Comparison of ENCODE assay signal across 31 mouse cellular contexts in the genomic region with DNA sequence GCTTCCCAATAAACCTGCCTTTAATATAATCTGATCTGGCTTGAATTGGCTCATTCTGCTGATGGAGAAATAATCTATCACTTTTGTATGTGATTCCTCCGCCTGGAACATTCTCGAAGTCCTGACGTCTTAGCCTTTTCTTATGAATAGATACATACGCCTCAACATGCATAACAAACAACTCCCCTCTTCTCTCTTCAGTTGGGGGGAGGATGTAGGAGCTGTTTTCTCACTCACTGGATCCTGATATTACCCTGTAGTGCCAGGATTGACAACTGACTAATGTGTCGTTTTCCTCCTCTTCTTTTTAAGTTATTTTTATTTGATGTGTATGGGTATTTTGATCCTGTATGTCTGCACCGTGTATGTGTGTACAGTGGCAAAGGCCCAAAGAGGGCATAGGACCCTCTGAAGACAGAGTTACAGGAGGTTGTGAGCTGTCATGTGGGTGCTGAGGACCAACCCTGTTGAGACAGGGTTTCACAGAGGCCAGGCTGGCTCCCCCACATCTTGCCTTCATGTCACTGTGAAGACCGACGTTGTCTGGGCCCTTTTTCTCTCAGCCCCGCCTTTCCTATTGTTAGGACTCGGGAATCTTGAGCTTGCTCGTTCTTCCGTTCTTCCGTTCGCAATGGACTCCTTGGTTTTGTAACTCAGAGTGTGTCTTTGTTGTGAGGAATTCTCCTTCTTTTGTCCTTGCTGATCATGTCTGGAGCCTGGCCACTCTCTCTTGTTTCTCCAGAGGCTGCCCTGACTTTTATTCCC. TPM values are rescaled to one million over a fixed set of nuclear protein-coding genes. Genes with fewer than 3 reads are reported as not detected.
DNase-seq lines count a peak whose midpoint lies in the region; ATAC-seq and TF ChIP-seq lines count a peak whose summit lies in the region.
"Had no signal": no experiment of that assay in that cellular context is flagged by ENCODE, and none has a peak within 500 bp of the region (broad histone marks: within the 10 kb centered on the region; RNA-seq: fewer than 3 reads in every experiment).

No protein-coding gene starts in this region.

- dilution Hi-C loops in CH12.LX (cut with MboI; ENCODE audit: extremely low pct_ligation_motif_present, extremely low pct_unique_long_range_greater_than_20kb, low sequenced_read_pairs) = no loop called here

- 38% methylated on average over 14 of the region's 14 CpGs for WGBS in hindbrain, embryonic 11.5 days
- WGBS in hindbrain, embryonic 13.5 days = 36% methylated on average over 14 of the region's 14 CpGs
- WGBS in liver, embryonic 12.5 days (ENCODE audit: insufficient replicate concordance) = 63% methylated on average over 14 of the region's 14 CpGs

- TF ChIP-seq RAD21 in CH12.LX (IDR thresholded peaks at IDR 0.05; ENCODE audit: low read depth, low read length) = no peak

- ATAC-seq in hindbrain, embryonic 11.5 days (ENCODE audit: low FRiP score) = no peak
- no peak for ATAC-seq in hindbrain, embryonic 13.5 days (ENCODE audit: low FRiP score)
- no peak for ATAC-seq in liver, embryonic 12.5 days
- ATAC-seq: forebrain, postnatal 0 days; intestine, postnatal 0 days had no signal

- TF ChIP-seq EP300 in CH12.LX (IDR thresholded peaks at IDR 0.05; ENCODE audit: low read length) = no peak

- no peak overlapping the region for H3K4me2 ChIP-seq in hindbrain, embryonic 11.5 days (replicated peaks; ENCODE audit: low read depth, low read length)
- no peak overlapping the region for H3K4me2 ChIP-seq in hindbrain, embryonic 13.5 days
- peak overlapping the region; percentile 79 for H3K4me2 ChIP-seq in CH12.LX (ENCODE audit: insufficient read depth, low read depth, poor library complexity, severe bottlenecking)
- H3K4me2 ChIP-seq in liver, embryonic 12.5 days = no peak overlapping the region
- H3K4me2 ChIP-seq: embryonic facial prominence, embryonic 13.5 days; heart, embryonic 13.5 days; hindbrain, embryonic 12.5 days; limb, embryonic 15.5 days; lung, embryonic 14.5 days; neural tube, embryonic 15.5 days had no signal

- DNase-seq in hindbrain, embryonic 11.5 days (ENCODE audit: low spot score) = peak; percentile 41
- DNase-seq in CH12.LX (ENCODE audit: extremely low read depth) = no peak
- DNase-seq in ZHBTc4 (ENCODE audit: low read depth, low spot score) = peak; percentile 93
- no peak for DNase-seq in adrenal gland, adult 8-10 months
- DNase-seq: adrenal gland, postnatal 25 days; cerebellum, adult 11-12 months; cerebellum, postnatal 10 days; forebrain, postnatal 0 days; heart, postnatal 14 days; kidney, adult 9 months; kidney, postnatal 14 days; lung, postnatal 14 days; retina, postnatal 1 day; right cerebral cortex, postnatal 25 days; thymus, adult 18-20 months; thymus, postnatal 25 days had no signal

- H3K9ac ChIP-seq in hindbrain, embryonic 11.5 days (ENCODE audit: low read depth, low read length) = no peak overlapping the region
- H3K9ac ChIP-seq in hindbrain, embryonic 13.5 days = no peak overlapping the region
- no peak overlapping the region for H3K9ac ChIP-seq in CH12.LX (ENCODE audit: insufficient read depth, low read depth)
- H3K9ac ChIP-seq in liver, embryonic 12.5 days = no peak overlapping the region
- H3K9ac ChIP-seq: embryonic facial prominence, embryonic 13.5 days; forebrain, postnatal 0 days; heart, embryonic 13.5 days; hindbrain, embryonic 12.5 days; limb, embryonic 15.5 days; liver, embryonic 14.5 days; lung, embryonic 14.5 days; neural tube, embryonic 15.5 days had no signal

- no peaks in the 10 kb centered on the region for H3K79me2 ChIP-seq in CH12.LX (replicated peaks; ENCODE audit: control insufficient read depth, extremely low read depth, insufficient read depth, poor library complexity, severe bottlenecking)

- in situ Hi-C loops in CH12.LX (cut with MboI; ENCODE audit: low pct_ligation_motif_present, low pct_unique_long_range_greater_than_20kb, low sequenced_read_pairs) = loop anchor here (5.0 kb wide), 1 partner anchor 39 kb away; no protein-coding TSS in a partner anchor

- no peak overlapping the region for H3K27ac ChIP-seq in hindbrain, embryonic 11.5 days (ENCODE audit: low read depth, low read length)
- no peak overlapping the region for H3K27ac ChIP-seq in hindbrain, embryonic 13.5 days
- no peak overlapping the region for H3K27ac ChIP-seq in CH12.LX (ENCODE audit: insufficient read depth, low read depth)
- no peak overlapping the region for H3K27ac ChIP-seq in liver, embryonic 12.5 days
- H3K27ac ChIP-seq: embryonic facial prominence, embryonic 13.5 days; heart, embryonic 13.5 days; hindbrain, embryonic 12.5 days; limb, embryonic 10.5 days; limb, embryonic 15.5 days; liver, embryonic 14.5 days; neural tube, embryonic 15.5 days; stomach, postnatal 0 days had no signal

- H3K27me3 ChIP-seq in hindbrain, embryonic 11.5 days (ENCODE audit: control insufficient read depth, insufficient read depth, low read length) = no peaks in the 10 kb centered on the region
- 0 out of 2 replicates have a peak, but pooled peaks cover 7% of the 10 kb centered on the region for H3K27me3 ChIP-seq in hindbrain, embryonic 13.5 days
- H3K27me3 ChIP-seq in CH12.LX (replicated peaks) = peaks cover 7% of the 10 kb centered on the region
- no peaks in the 10 kb centered on the region for H3K27me3 ChIP-seq in E14TG2a.4 (ENCODE audit: insufficient read depth, low read length)
- H3K27me3 ChIP-seq in liver, embryonic 12.5 days (replicated peaks) = peaks cover 9% of the 10 kb centered on the region; the same call in 1 of the 2 replicates
- H3K27me3 ChIP-seq: embryonic facial prominence, embryonic 13.5 days; heart, embryonic 13.5 days; hindbrain, embryonic 12.5 days; limb, embryonic 15.5 days; neural tube, embryonic 15.5 days had no signal

- no peak for TF ChIP-seq POLR2A in CH12.LX (IDR thresholded peaks at IDR 0.05; ENCODE audit: low read depth, low read length)

- no peaks in the 10 kb centered on the region for H3K4me1 ChIP-seq in hindbrain, embryonic 11.5 days (replicated peaks; ENCODE audit: control insufficient read depth, insufficient read depth, low read length)
- H3K4me1 ChIP-seq in hindbrain, embryonic 13.5 days (replicated peaks) = peaks cover 9% of the 10 kb centered on the region; the same call in 1 of the 2 replicates
- H3K4me1 ChIP-seq in CH12.LX (ENCODE audit: control insufficient read depth in 1 of 2, insufficient read depth in 2 of 2) (peaks cover 24 to 47% of the 10 kb centered on the region in 2 experiments), E14TG2a.4 (replicated peaks; ENCODE audit: low read depth, low read length) (peaks cover 86% of the 10 kb centered on the region)
- H3K4me1 ChIP-seq in liver, embryonic 12.5 days = no peaks in the 10 kb centered on the region
- H3K4me1 ChIP-seq: embryonic facial prominence, embryonic 13.5 days; heart, embryonic 13.5 days; neural tube, embryonic 15.5 days had no signal

- no peak overlapping the region for H3K4me3 ChIP-seq in hindbrain, embryonic 11.5 days (ENCODE audit: low read depth, low read length)
- no peak overlapping the region for H3K4me3 ChIP-seq in hindbrain, embryonic 13.5 days
- H3K4me3 ChIP-seq in CH12.LX (replicated peaks in 1 of 3; ENCODE audit: low read depth in 2 of 3, low read length in 2 of 3, poor library complexity in 1 of 3) = no peak overlapping the region
- H3K4me3 ChIP-seq in E14TG2a.4 (replicated peaks; ENCODE audit: low read length) = peak overlapping the region; percentile 27
- H3K4me3 ChIP-seq in liver, embryonic 12.5 days = no peak overlapping the region
- H3K4me3 ChIP-seq: embryonic facial prominence, embryonic 13.5 days; heart, embryonic 13.5 days; hindbrain, embryonic 12.5 days; limb, embryonic 10.5 days; limb, embryonic 15.5 days; neural tube, embryonic 15.5 days had no signal

- no peaks in the 10 kb centered on the region for H3K9me3 ChIP-seq in hindbrain, embryonic 11.5 days (ENCODE audit: control insufficient read depth, low read length)
- no peaks in the 10 kb centered on the region for H3K9me3 ChIP-seq in hindbrain, embryonic 13.5 days
- no peaks in the 10 kb centered on the region for H3K9me3 ChIP-seq in CH12.LX (replicated peaks; ENCODE audit: low read length)
- H3K9me3 ChIP-seq in E14TG2a.4 (ENCODE audit: low read length) = no peaks in the 10 kb centered on the region
- H3K9me3 ChIP-seq in liver, embryonic 12.5 days (replicated peaks) = no peaks in the 10 kb centered on the region
- H3K9me3 ChIP-seq: embryonic facial prominence, embryonic 13.5 days; heart, embryonic 13.5 days; hindbrain, embryonic 12.5 days; limb, embryonic 10.5 days; limb, embryonic 15.5 days; neural tube, embryonic 15.5 days had no signal

- TF ChIP-seq CTCF in CH12.LX (conservative IDR thresholded peaks at IDR 0.05 in 1 of 2, IDR thresholded peaks at IDR 0.05 in 1 of 2; ENCODE audit: low read depth in 2 of 2, low read length in 2 of 2) (no peak), E14TG2a.4 (conservative IDR thresholded peaks at IDR 0.05; ENCODE audit: low read length) (no peak)

- no peaks in the 10 kb centered on the region for H3K36me3 ChIP-seq in hindbrain, embryonic 11.5 days (ENCODE audit: control insufficient read depth, insufficient read depth, low read length)
- H3K36me3 ChIP-seq in hindbrain, embryonic 13.5 days = no peaks in the 10 kb centered on the region
- H3K36me3 ChIP-seq in CH12.LX (replicated peaks in 1 of 2; ENCODE audit: control insufficient read depth in 1 of 2, insufficient read depth in 1 of 2, low read length in 1 of 2) (no peaks in the 10 kb centered on the region), E14TG2a.4 (ENCODE audit: insufficient read depth, low read length) (no peaks in the 10 kb centered on the region)
- no peaks in the 10 kb centered on the region for H3K36me3 ChIP-seq in liver, embryonic 12.5 days
- H3K36me3 ChIP-seq: embryonic facial prominence, embryonic 13.5 days; heart, embryonic 13.5 days; hindbrain, embryonic 12.5 days; limb, embryonic 10.5 days; limb, embryonic 15.5 days; neural tube, embryonic 15.5 days had no signal

TF ChIP-seq in CH12.LX, 34 proteins besides CTCF, POLR2A, EP300 and RAD21 (continues in another document):
- TF ChIP-seq MYC (IDR thresholded peaks at IDR 0.05; ENCODE audit: low read depth, low read length) = no peak

RNA-seq across cellular contexts. Expression of a gene that starts 39.8 kb away (rescaled TPM):
- polyA plus RNA-seq in hindbrain, embryonic 11.5 days (2014; fragmentation: Nextera tagmentation; extraction: Ambion mirVana) = 0.80 TPM in 2 replicates
- polyA plus RNA-seq in hindbrain, embryonic 13.5 days (2015; fragmentation: Nextera tagmentation; extraction: Ambion mirVana) = 0.61 and 1.5 TPM in 2 replicates
- not detected in 2 replicates for total RNA-seq in CH12.LX (2012; rRNA removed)
- total RNA-seq in CH12.LX (2014; rRNA removed) = not detected in 2 replicates
- polyA plus RNA-seq in CH12.LX (2012; ENCODE audit: insufficient read length, low read depth) = not detected in 2 replicates
- polyA plus RNA-seq in liver, embryonic 12.5 days (2016; fragmentation: Nextera tagmentation; extraction: Ambion mirVana) = not detected in 2 replicates
- 1 to 10 TPM in 2 of 4 experiments, under 1 TPM in 2; 0.46 to 1.3 (median 1.0) TPM for total RNA-seq in adrenal gland, adult 8-10 months (2022)
- total RNA-seq: common myeloid progenitor, adult 5-6 weeks had no signal
- polyA plus RNA-seq: forebrain, embryonic 11.5 days; liver, embryonic 14.5 days; lung, embryonic 14.5 days had no signal

RNA-seq across cellular contexts. Expression of a gene that starts 43.1 kb away (rescaled TPM):
- polyA plus RNA-seq in hindbrain, embryonic 11.5 days (2014; fragmentation: Nextera tagmentation; extraction: Ambion mirVana) = 15.9 and 17.9 TPM in 2 replicates
- 11.6 and 11.7 TPM in 2 replicates for polyA plus RNA-seq in hindbrain, embryonic 13.5 days (2015; fragmentation: Nextera tagmentation; extraction: Ambion mirVana)
- total RNA-seq in CH12.LX (2012; rRNA removed) = 10.1 and 11.5 TPM in 2 replicates
- total RNA-seq in CH12.LX (2014; rRNA removed) = 8.3 and 9.7 TPM in 2 replicates
- polyA plus RNA-seq in CH12.LX (2012; ENCODE audit: insufficient read length, low read depth) = 31.0 and 39.9 TPM in 2 replicates
- polyA plus RNA-seq in liver, embryonic 12.5 days (2016; fragmentation: Nextera tagmentation; extraction: Ambion mirVana) = 14.9 and 15.4 TPM in 2 replicates
- total RNA-seq in adrenal gland, adult 8-10 months (2022) = 10 to 100 TPM; 38.4 to 51.7 (median 48.2) TPM

Comparison
In these comparisons a context has a peak if more than half of its experiments do, and no peak if none do; other contexts are left out.
1. DNase-seq: peak in hindbrain, embryonic 11.5 days (single experiment) and ZHBTc4 (single experiment); none in CH12.LX (single experiment) and adrenal gland, adult 8-10 months (single experiment).